Mouse (Mus musculus): ENCODE results near the gene Gm3383. TPM values are rescaled to one million over a fixed set of nuclear protein-coding genes. Genes with fewer than 3 reads are reported as not detected.
"Not testable (repeated sequence)": the region's sequence is repeated elsewhere in the genome, so short reads cannot be mapped to it uniquely, and the experiment has no call there.

The Gm3383 gene
- polyA plus RNA-seq (2015; fragmentation: Nextera tagmentation; extraction: Ambion mirVana) = 0.61 and 0.68 TPM in 2 replicates

- not testable (repeated sequence) for H3K9ac ChIP-seq; H3K9me3 ChIP-seq; H3K27ac ChIP-seq; H3K36me3 ChIP-seq; H3K4me1 ChIP-seq; H3K4me2 ChIP-seq; H3K4me3 ChIP-seq (replicated peaks); H3K27me3 ChIP-seq (replicated peaks); ATAC-seq (ENCODE audit: insufficient read depth, low FRiP score, low read depth)
- no CpG with 5 or more reads among the region's 3 CpGs for WGBS
Observed at GRCm38 (mm10) chr14:5807882-5808281, at the start of gene Gm3383. TSS of gene Gm3383 (minus strand) at chr14:5807982.

GRCm38 (mm10) chr14:5855911-5856310 is 48.1 kb upstream of the Gm3383 start:
- not testable (repeated sequence) for H3K9me3 ChIP-seq; H3K27ac ChIP-seq; H3K36me3 ChIP-seq; H3K9ac ChIP-seq; ATAC-seq (ENCODE audit: insufficient read depth, low FRiP score, low read depth); H3K27me3 ChIP-seq (replicated peaks); H3K4me1 ChIP-seq; H3K4me2 ChIP-seq; H3K4me3 ChIP-seq (replicated peaks)
- WGBS = 71% methylated on average over 3 of the region's 3 CpGs

GRCm38 (mm10) chr14:5830229-5830628 is 22.4 kb upstream of the Gm3383 start, which contains the start of gene Gm3424:
TSS of gene Gm3424 (minus strand) at chr14:5830329.
- H3K27me3 ChIP-seq (replicated peaks); H3K36me3 ChIP-seq; H3K4me1 ChIP-seq; H3K4me3 ChIP-seq (replicated peaks); H3K9ac ChIP-seq; H3K27ac ChIP-seq; H3K9me3 ChIP-seq; H3K4me2 ChIP-seq; ATAC-seq (ENCODE audit: insufficient read depth, low FRiP score, low read depth): not testable (repeated sequence)
- WGBS = no CpG with 5 or more reads among the region's 3 CpGs

GRCm38 (mm10) chr14:5812699-5813356 is 5.0 kb upstream of the Gm3383 start:
- not testable (repeated sequence) for H3K9me3 ChIP-seq; ATAC-seq (ENCODE audit: insufficient read depth, low FRiP score, low read depth); H3K27me3 ChIP-seq (replicated peaks); H3K4me1 ChIP-seq; H3K4me2 ChIP-seq; H3K9ac ChIP-seq; H3K4me3 ChIP-seq (replicated peaks); H3K36me3 ChIP-seq; H3K27ac ChIP-seq
- WGBS = no CpG with 5 or more reads among the region's 47 CpGs

GRCm38 (mm10) chr14:5741477-5741876 is 66.3 kb downstream of the Gm3383 start, which contains the start of gene Gm3373:
TSS of gene Gm3373 (minus strand) at chr14:5741577.
- not testable (repeated sequence) for ATAC-seq (ENCODE audit: insufficient read depth, low FRiP score, low read depth); H3K4me1 ChIP-seq; H3K27me3 ChIP-seq (replicated peaks); H3K9me3 ChIP-seq; H3K27ac ChIP-seq; H3K9ac ChIP-seq; H3K4me2 ChIP-seq; H3K4me3 ChIP-seq (replicated peaks); H3K36me3 ChIP-seq
- no CpG with 5 or more reads among the region's 37 CpGs for WGBS

GRCm38 (mm10) chr14:5687357-5687756 is 120.4 kb downstream of the Gm3383 start, which contains the start of gene Gm9603:
TSS of gene Gm9603 (minus strand) at chr14:5687457.
- H3K27ac ChIP-seq; H3K4me2 ChIP-seq; H3K9ac ChIP-seq; H3K27me3 ChIP-seq (replicated peaks); ATAC-seq (ENCODE audit: insufficient read depth, low FRiP score, low read depth); H3K4me3 ChIP-seq (replicated peaks); H3K9me3 ChIP-seq; H3K4me1 ChIP-seq; H3K36me3 ChIP-seq: not testable (repeated sequence)
- no CpG with 5 or more reads among the region's 2 CpGs for WGBS

- H3K36me3 ChIP-seq; H3K9ac ChIP-seq; H3K4me1 ChIP-seq; ATAC-seq (ENCODE audit: insufficient read depth, low FRiP score, low read depth); H3K27me3 ChIP-seq (replicated peaks); H3K27ac ChIP-seq; H3K9me3 ChIP-seq; H3K4me2 ChIP-seq; H3K4me3 ChIP-seq (replicated peaks): not testable (repeated sequence)
- no CpG with 5 or more reads among the region's 1 CpGs for WGBS
Observed at GRCm38 (mm10) chr14:5632928-5633327, 174.9 kb downstream of the Gm3383 start, which contains the start of gene Gm8265. TSS of gene Gm8265 (minus strand) at chr14:5633028.

Other genes starting within 250 kb of the Gm3383 start
- not detected in 2 replicates for gene Gm8265, start 175.0 kb downstream of the Gm3383 start, polyA plus RNA-seq (2015; fragmentation: Nextera tagmentation; extraction: Ambion mirVana)
- gene Gm9603, start 120.5 kb downstream of the Gm3383 start, polyA plus RNA-seq (2015; fragmentation: Nextera tagmentation; extraction: Ambion mirVana) = not detected in 2 replicates
- gene Gm3373, start 66.4 kb downstream of the Gm3383 start, polyA plus RNA-seq (2015; fragmentation: Nextera tagmentation; extraction: Ambion mirVana) = 0.08 TPM in 1 of 2 replicates, not detected in the other
- not detected in 2 replicates for gene Gm3424, start 22.3 kb upstream of the Gm3383 start, polyA plus RNA-seq (2015; fragmentation: Nextera tagmentation; extraction: Ambion mirVana)
- 0.36 TPM in 2 replicates for gene Gm8237, start 72.4 kb upstream of the Gm3383 start, polyA plus RNA-seq (2015; fragmentation: Nextera tagmentation; extraction: Ambion mirVana)
- 0.73 and 1.0 TPM in 2 replicates for gene Gm3248, start 153.8 kb upstream of the Gm3383 start, polyA plus RNA-seq (2015; fragmentation: Nextera tagmentation; extraction: Ambion mirVana)
- gene Gm3453, start 171.2 kb upstream of the Gm3383 start, polyA plus RNA-seq (2015; fragmentation: Nextera tagmentation; extraction: Ambion mirVana) = not detected in 2 replicates

Data from stomach, embryonic 15.5 days (tissue).